Mouse (Mus musculus): ENCODE measurements at regions not wholly inside any gene's neighbourhood (a gene's known extent, or its start where the extent isn't known, plus 50 kb on each side); places are given as distances from the start of the nearest gene placed in this dataset.

DNA sequence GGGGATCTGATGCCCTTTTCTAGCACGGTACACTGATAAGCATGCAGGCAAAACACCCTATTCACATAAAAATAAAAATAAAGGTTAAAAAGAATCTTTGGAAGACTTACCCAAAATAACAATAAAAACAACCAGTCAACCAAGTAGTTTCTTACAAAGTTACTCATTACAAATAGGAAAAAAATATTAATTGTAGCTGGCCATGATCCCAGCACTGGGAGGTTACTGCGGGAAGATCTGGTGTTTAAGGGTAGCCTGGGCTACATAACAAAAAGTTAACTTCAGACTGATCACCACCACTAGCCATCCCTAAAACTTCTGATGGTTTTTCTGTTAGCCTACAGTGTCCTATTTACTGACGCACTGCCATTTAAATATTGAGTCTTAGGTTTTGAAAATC is 67.4 kb upstream of the Ak4 start:
- TF ChIP-seq GATA4 (IDR thresholded peaks at IDR 0.05; ENCODE audit: insufficient replicate concordance, low read length), result no peak

DNA sequence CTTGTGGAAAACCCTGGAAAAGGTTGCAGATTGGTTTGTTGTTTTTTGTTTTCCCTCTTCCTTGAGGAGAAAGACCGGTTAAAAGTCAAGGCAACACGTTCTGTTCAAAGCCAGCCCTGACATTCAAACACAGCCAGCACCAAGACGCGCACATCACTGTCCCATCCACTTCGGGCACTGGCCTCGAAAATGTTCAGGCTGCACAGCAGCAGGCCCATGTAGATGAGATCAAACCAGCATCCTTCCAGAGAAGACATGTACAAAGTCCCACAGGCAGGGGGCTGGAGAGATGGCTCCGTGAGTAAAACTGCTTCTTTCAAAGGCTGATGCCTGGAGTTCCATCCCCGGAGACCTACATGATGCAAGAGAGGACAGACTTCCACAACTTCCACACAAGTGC is 68.4 kb upstream of the Ak4 start:
- TF ChIP-seq GATA4 (IDR thresholded peaks at IDR 0.05; ENCODE audit: insufficient replicate concordance, low read length), result no peak

DNA sequence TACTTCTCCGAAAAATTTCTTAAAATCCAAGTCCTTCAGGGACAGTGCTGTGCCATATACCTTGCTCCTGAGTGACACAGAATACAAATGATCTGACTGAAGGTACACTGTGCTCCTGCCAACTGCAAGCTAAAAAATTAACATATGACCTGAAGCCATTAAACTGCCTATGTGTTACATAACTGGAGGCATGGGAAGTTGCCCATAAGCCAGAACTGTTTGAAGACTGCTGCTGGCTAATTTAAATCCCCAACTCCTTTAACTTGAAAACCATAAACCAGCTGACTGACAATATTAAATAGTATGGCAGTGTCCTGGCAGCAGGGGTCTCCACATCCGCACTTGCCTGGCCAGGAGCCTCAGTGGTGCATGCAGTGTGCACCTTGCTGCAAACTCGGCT is 68.9 kb upstream of the Ak4 start:
- no peak for TF ChIP-seq GATA4 (IDR thresholded peaks at IDR 0.05; ENCODE audit: insufficient replicate concordance, low read length)

DNA sequence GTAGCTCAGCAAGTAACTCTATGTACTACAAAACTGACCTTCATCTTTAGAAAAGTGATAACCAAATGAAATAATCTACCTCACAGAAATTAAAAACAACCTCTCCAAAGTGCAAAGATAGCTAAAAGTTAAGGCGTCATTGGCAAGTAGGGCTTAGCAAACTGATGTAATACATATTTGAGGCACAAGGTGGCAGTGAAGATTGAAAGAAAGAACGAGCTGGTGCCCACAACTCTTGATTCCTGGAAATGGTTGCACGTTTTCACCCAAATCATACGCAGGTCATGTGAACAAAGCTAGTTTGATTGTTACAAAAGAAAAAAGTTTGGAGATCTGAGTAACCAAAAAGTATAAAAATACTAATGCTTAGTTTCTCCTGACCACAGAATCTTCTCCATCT is 69.7 kb upstream of the Ak4 start:
- no peak for TF ChIP-seq GATA4 (IDR thresholded peaks at IDR 0.05; ENCODE audit: insufficient replicate concordance, low read length)

- TF ChIP-seq GATA4 (IDR thresholded peaks at IDR 0.05; ENCODE audit: insufficient replicate concordance, low read length), result no peak
Measured at GRCm38 (mm10) chr4:101347309-101347708, 71.8 kb upstream of the Ak4 start.

DNA sequence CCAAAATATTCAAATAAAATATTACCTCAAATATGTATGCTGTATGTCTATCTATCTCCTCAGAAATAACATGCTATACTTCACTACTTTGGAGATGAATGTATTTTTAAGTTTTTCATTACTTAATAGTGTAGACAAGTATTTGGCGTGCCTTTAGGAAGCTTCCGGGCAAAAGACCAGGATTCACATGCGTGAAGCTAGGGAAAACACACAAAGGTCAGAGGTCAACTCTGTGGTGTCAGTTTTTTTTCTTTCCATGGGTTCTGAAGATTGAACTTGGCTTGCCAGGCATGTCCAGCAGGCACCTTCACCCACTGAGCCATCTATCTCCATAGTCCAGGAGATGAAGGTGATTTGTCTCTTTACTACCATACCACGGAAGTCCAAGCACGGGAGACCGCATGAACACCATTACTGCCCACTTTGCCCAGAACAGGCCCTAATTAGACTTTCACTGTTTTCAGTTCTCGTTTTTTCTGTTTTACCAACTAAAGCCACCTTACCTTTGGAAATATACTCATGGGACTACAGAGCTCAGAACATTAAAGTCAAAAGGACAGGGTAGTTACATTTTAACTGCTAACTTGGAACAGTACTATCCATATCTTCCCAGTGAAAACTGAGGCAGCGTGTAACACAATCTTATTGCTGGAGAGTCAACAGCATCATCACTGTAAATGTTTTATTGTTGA is 76.9 kb upstream of the Ak4 start:
- TF ChIP-seq GATA4 (IDR thresholded peaks at IDR 0.05; ENCODE audit: insufficient replicate concordance, low read length), result no peak

GRCm38 (mm10) chr4:101340741-101341140 is 75.7 kb upstream of the Jak1 start:
- no peak for TF ChIP-seq GATA4 (IDR thresholded peaks at IDR 0.05; ENCODE audit: insufficient replicate concordance, low read length)

DNA sequence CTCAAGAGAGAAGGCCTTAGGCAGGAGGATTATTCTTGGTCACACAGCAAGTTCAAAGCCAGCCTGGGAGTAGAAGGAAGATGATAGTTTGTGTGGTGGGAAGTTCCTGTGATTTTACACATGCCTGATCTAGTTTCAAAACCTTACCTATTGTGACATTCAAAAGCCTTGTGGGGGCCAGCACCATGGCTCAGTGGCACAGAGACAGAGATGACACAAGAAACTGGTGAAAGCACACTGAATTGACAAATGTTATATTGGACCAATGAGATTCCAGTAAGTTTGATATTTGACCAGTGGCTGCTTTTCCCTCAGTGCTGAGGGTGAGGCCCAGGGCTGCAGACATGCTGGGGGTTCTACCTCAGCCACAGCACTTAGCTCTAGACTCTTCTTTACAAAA is 73.1 kb upstream of the Jak1 start:
- TF ChIP-seq GATA4 (IDR thresholded peaks at IDR 0.05; ENCODE audit: insufficient replicate concordance, low read length), result no peak

- no peak for TF ChIP-seq GATA4 (IDR thresholded peaks at IDR 0.05; ENCODE audit: insufficient replicate concordance, low read length)
Measured at GRCm38 (mm10) chr4:101336811-101337210, 71.7 kb upstream of the Jak1 start.

GRCm38 (mm10) chr4:101336371-101336770 is 71.3 kb upstream of the Jak1 start:
- no peak for TF ChIP-seq GATA4 (IDR thresholded peaks at IDR 0.05; ENCODE audit: insufficient replicate concordance, low read length)

- no peak for TF ChIP-seq GATA4 (IDR thresholded peaks at IDR 0.05; ENCODE audit: insufficient replicate concordance, low read length)
Measured at GRCm38 (mm10) chr4:101333868-101334267, 68.8 kb upstream of the Jak1 start.

DNA sequence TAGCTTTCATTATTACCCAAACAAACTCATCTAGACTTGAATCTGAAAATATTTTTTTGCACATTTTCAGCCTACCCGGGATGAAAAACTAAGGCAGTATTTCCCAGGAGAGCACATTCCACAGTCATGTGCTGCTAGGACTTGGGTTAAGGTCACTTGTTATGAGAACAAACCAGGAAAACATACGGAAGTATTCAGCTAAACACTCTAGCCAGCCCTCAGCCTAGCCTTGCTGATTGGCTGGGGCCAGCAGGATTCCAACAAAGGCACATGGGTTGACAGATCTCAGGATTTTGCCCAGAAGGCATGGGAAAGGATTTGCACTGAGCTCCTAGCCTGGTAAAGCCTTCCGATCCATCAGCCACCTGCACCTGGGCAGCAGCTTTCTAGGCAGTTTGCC is 68.0 kb upstream of the Jak1 start:
- TF ChIP-seq GATA4 (IDR thresholded peaks at IDR 0.05; ENCODE audit: insufficient replicate concordance, low read length), result no peak

GRCm38 (mm10) chr4:101331231-101331630 is 66.1 kb upstream of the Jak1 start:
- TF ChIP-seq GATA4 (IDR thresholded peaks at IDR 0.05; ENCODE audit: insufficient replicate concordance, low read length), result 0 out of 2 replicates have a peak, but pooled peaks have one; percentile 40

GRCm38 (mm10) chr4:101329060-101329459 is 64.0 kb upstream of the Jak1 start:
- TF ChIP-seq GATA4 (IDR thresholded peaks at IDR 0.05; ENCODE audit: insufficient replicate concordance, low read length), result no peak

- TF ChIP-seq GATA4 (IDR thresholded peaks at IDR 0.05; ENCODE audit: insufficient replicate concordance, low read length), result no peak
Measured at GRCm38 (mm10) chr4:101326067-101326466, 61.0 kb upstream of the Jak1 start.

DNA sequence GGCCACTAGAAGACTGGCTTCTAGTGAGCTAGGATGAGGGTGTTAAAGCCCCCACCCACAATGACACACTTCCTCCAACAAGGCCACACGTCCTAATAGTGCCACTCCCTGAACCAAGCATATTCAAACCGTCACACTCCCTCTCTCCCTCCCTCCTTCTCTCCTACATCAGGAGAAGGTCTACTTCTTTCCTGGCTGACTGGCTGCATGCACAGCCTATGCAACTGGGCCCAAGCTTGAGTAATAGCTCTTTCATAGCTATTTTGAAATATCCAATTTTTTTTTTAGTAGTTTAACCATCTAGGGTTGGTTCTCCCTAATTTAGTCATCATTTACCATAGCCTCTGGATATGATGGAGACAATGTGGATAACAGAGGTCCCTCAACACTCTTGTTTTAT is 56.6 kb upstream of the Jak1 start:
- no peak for TF ChIP-seq GATA4 (IDR thresholded peaks at IDR 0.05; ENCODE audit: insufficient replicate concordance, low read length)

DNA sequence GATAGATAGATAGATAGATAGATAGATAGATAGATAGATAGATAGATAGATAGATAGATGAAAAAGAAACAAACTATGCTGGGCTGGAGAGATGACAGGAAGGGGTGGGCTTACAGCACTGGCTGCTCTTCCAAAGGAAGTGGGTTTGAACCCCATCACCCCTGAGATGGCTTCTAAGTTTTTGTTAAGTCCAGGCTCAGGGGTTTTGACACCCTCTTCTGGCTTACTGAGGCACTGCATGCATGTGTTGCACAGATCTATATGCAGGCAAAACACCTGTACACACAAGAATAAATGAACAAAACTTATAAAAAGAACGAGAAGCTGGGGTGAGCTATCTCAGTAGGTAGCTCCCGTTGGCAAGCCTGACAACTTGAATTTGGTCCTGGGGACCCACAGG is 55.5 kb upstream of the Jak1 start:
- TF ChIP-seq GATA4 (IDR thresholded peaks at IDR 0.05; ENCODE audit: insufficient replicate concordance, low read length), result no peak
